Mouse (Mus musculus): ENCODE measurements around the gene Olfr360. TPM values are rescaled to one million over a fixed set of nuclear protein-coding genes. Genes with fewer than 3 reads are reported as not detected.
"Not testable (repeated sequence)": the region's sequence is repeated elsewhere in the genome, so short reads cannot be mapped to it uniquely, and the experiment has no call there.

Gene Olfr360
- not detected for polyA plus RNA-seq (2017; shearing (Covaris generic))

DNA sequence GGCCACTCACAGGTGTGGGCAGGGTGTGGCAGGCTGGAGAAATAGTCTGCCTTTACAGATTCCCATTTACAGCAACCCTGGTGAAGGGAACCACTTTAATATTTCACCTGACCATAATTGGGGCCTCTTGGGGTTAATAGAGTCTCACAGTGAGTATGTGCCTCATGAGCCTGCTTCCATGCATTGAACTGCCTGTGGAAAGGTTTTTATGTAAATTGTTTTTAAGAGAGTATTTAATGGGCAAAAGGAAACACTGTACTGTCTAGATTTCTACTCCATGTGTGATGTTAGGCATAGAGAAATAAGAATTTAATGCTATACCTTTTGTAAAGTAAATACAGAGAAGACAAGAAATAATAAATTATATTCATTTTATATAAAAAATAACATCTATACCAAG is at the start of gene Olfr360:
Olfr360 (plus strand) TSS at position 301 of the 400 bp plus-strand sequence.
- ATAC-seq: no peak

DNA sequence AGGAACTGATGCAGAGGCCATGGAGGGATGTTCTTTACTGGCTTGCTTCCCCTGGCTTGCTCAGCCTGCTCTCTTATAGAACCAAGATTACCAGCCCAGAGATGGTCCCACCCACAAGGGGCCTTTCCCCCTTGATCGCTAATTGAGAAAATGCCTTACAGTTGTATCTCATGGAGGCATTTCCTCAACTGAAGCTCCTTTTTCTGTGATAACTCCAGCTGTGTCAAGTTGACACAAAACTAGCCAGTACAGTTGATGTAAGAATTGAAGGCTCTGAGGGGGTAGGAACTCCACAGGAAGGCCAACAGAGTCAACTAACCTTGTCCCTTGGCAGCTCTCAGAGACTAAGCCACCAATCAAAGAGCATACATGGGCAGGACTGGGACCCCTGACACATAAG is 23.6 kb downstream of the Olfr360 start, which contains the start of gene Olfr361:
Olfr361 (minus strand) TSS at position 101 of the 400 bp plus-strand sequence.
- ATAC-seq: not testable (repeated sequence)

DNA sequence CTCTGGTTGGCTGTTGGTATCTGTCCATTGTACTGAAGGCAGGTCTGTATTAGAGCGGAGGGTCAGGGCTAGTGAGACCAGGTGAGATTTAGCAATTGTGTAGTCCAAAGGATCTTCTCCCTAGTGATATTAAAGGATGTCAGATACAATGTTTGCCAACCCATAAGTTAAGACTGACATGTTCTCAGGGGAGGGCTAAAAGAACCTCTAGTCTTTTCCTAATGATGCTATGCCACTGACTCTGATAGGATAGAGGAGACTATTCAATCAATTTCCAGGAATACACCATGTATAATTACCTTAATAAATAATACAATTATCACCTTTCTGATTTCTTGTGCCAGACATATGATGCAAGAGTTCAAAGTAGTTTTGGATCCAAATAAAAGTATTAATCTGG is 52.3 kb downstream of the Olfr360 start, which contains the start of gene Olfr362:
Olfr362 (minus strand) TSS at position 101 of the 400 bp plus-strand sequence.
- no peak for ATAC-seq

Other genes with a start within 250 kb of the Olfr360 start
- gene Olfr3, start 248.7 kb upstream of the Olfr360 start, polyA plus RNA-seq (2017; shearing (Covaris generic)): not detected
- not detected for gene Olfr350, start 219.4 kb upstream of the Olfr360 start, polyA plus RNA-seq (2017; shearing (Covaris generic))
- gene Olfr351, start 203.1 kb upstream of the Olfr360 start, polyA plus RNA-seq (2017; shearing (Covaris generic)): not detected
- not detected for gene Olfr352, start 197.3 kb upstream of the Olfr360 start, polyA plus RNA-seq (2017; shearing (Covaris generic))
- not detected for gene Olfr353, start 172.8 kb upstream of the Olfr360 start, polyA plus RNA-seq (2017; shearing (Covaris generic))
- not detected for gene Olfr354, start 160.1 kb upstream of the Olfr360 start, polyA plus RNA-seq (2017; shearing (Covaris generic))
- under 1 TPM in 1 of 2 experiments, not detected in 1; 0.15 TPM for gene Olfr355, start 136.8 kb upstream of the Olfr360 start, polyA plus RNA-seq (2017; shearing (Covaris generic))
- not detected for gene Olfr356, start 128.6 kb upstream of the Olfr360 start, polyA plus RNA-seq (2017; shearing (Covaris generic))
- gene Olfr357, start 71.9 kb upstream of the Olfr360 start, polyA plus RNA-seq (2017; shearing (Covaris generic)): not detected
- not detected for gene Olfr358, start 56.4 kb upstream of the Olfr360 start, polyA plus RNA-seq (2017; shearing (Covaris generic))
- not detected for gene Olfr361, start 23.5 kb downstream of the Olfr360 start, polyA plus RNA-seq (2017; shearing (Covaris generic))
- not detected for gene Olfr362, start 52.2 kb downstream of the Olfr360 start, polyA plus RNA-seq (2017; shearing (Covaris generic))
- under 1 TPM in 1 of 2 experiments, not detected in 1; 0.12 TPM for gene Olfr364-ps1, start 73.6 kb downstream of the Olfr360 start, polyA plus RNA-seq (2017; shearing (Covaris generic))
- not detected for gene Olfr365, start 122.5 kb downstream of the Olfr360 start, polyA plus RNA-seq (2017; shearing (Covaris generic))
- not detected for gene Olfr366, start 145.8 kb downstream of the Olfr360 start, polyA plus RNA-seq (2017; shearing (Covaris generic))